Mouse (Mus musculus): ENCODE results near the gene Abtb1.

GRCm38 (mm10) chr6:88809091-88810037 lies 32.4 kb downstream of the Abtb1 start:
- no peak for TF ChIP-seq GATA1 (IDR thresholded peaks at IDR 0.05; ENCODE audit: low read length)
- no peak for TF ChIP-seq TAL1 (IDR thresholded peaks at IDR 0.05; ENCODE audit: low read length)
